Mouse (Mus musculus) spleen, adult 2 months (tissue): ENCODE data around the gene Aqp7.

ENCODE experiments used
- CTCF ChIP-seq: fragments of 200-500 bp; IDR thresholded peaks from 2 replicates; pipeline ENCODE4 v1.5.1; 2011; ENCODE audit warnings: mild to moderate bottlenecking, inconsistent platforms; ENCODE audit not compliant: insufficient read depth, insufficient read length, insufficient replicate concordance; ENCODE audit errors: extremely low read depth
- POLR2A ChIP-seq: fragments of 200-500 bp; IDR thresholded peaks from 2 replicates; pipeline ENCODE4 v1.6.1; 2011; ENCODE audit warnings: low read depth, low read length, inconsistent platforms

DNA sequence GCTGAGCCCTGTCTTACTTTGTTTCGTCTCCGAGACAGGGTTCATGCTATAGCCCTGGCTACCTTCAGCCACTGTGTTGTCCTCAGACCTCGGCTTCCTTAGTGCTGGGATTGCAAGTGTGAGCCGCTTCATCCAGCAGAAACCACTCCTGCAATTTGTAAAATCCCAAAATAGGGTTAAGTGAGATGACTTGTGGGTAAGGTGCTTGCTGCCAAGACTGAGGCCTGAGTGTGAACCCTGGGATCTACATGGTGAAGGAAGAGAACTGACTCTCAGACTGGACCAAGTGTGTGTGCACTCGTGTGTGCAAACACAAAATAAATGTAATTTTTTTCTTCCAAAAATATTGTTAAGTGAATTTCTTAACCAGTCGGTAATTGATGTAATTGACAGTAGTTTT, 58.3 kb downstream of the Aqp7 start:
- TF ChIP-seq POLR2A (no peak), CTCF (no peak)
